Mouse (Mus musculus): ENCODE data around the gene Ghsr.

DNA sequence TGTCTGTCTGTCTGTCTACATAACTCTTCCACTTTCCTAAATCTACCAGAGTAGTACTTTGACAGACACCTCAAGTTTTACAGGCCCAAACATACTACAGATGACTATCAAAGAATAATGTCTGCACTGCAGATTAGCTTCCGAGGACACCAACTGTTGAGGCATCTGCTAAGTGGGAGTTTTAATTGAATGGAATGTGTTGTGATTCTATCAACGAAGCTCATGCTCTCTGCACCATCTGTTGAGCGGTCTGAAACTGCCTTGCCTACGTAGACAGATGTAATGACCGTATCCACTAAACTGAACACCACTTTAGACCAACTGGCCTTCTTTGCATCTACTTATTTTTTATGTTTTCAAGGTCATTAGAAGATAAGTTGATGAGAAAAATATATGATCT is 22.7 kb upstream of the Ghsr start:
- TF ChIP-seq CTCF (IDR thresholded peaks at IDR 0.05) (no peak), EP300 (IDR thresholded peaks at IDR 0.05) (no peak)
